Mouse (Mus musculus): ENCODE measurements around the gene Spata31d1d.

The Spata31d1d gene

DNA sequence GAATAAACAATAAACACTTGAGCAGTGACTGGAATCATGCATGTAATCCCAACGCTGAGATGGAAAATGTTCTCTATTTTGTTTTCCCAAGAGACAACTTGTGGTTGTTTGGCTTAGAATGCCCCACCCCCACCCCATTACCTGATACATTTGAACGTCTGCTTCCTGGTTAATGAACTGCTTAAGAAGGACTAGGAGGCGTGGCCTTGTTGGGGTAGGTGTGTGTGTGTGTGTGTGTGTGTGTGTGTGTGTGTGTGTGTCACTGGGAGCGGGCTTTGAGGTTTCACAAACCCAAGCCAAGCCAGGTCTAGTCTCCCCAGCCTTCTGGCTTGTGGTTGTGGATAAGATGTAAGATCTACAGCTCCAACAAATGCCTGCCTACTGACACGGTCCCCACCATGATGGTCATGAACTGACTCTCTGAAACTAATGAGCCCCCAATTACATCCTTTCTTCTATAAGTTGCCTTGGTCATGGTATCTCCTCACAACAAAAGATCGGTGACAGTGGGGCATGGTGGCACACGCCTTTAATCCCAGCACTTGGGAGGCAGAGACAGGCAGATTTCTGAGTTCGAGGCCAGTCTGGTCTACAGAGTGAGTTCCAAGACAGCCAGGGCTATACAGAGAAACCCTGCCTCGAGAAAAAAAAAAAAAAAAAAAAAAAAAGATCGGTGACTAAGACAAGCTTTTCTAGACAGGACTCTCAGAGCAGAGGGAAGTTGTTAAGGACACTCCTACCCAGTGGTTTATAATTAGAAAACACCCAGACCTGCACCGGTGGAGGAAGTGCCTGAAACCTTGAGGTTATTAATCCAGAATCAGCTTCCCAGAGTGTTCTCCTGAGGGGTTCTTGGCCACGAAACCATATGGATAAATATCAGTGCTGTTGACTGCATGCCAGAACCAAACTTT, 55.0 kb downstream of the Spata31d1d start:
- DNase-seq: no peak
